Mouse (Mus musculus) heart, embryonic 15.5 days (tissue): ENCODE data around the gene Per1. TPM values are rescaled to one million over a fixed set of nuclear protein-coding genes. Genes with fewer than 3 reads are reported as not detected.
"Not testable (repeated sequence)": the region's sequence is repeated elsewhere in the genome, so short reads cannot be mapped to it uniquely, and the experiment has no call there.

Experiments used
- ATAC-seq: fragments of 200-750 bp; cut with Nextera tagmentation; replicated peaks from 2 replicates; pipeline ENCODE4 v1.8.0; 2017; ENCODE audit warnings: low read depth, moderate TSS enrichment; ENCODE audit not compliant: insufficient number of reproducible peaks, insufficient read depth, low FRiP score
- H3K27ac ChIP-seq: fragments of 300-500 bp; sonication (generic); 2 replicates; pipeline ENCODE4 v1.5.1; 2015; ENCODE audit warnings: mild to moderate bottlenecking, inconsistent platforms
- H3K27me3 ChIP-seq: fragments of 300-500 bp; sonication (generic); 2 replicates; pipeline ENCODE4 v1.6.1; 2015; ENCODE audit warnings: inconsistent platforms
- H3K36me3 ChIP-seq: fragments of 300-500 bp; sonication (generic); 2 replicates; pipeline ENCODE4 v1.6.1; 2015; ENCODE audit warnings: mild to moderate bottlenecking, inconsistent platforms
- H3K4me1 ChIP-seq: fragments of 300-500 bp; sonication (generic); replicated peaks from 2 replicates; pipeline ENCODE4 v1.6.1; 2015; ENCODE audit warnings: inconsistent platforms
- H3K4me2 ChIP-seq: fragments of 300-500 bp; sonication (generic); 2 replicates; pipeline ENCODE4 v1.6.1; 2015; ENCODE audit warnings: inconsistent platforms, mild to moderate bottlenecking, moderate library complexity
- H3K4me3 ChIP-seq: fragments of 300-500 bp; sonication (generic); 2 replicates; pipeline ENCODE4 v1.5.1; 2015; ENCODE audit warnings: mild to moderate bottlenecking, inconsistent platforms
- H3K9ac ChIP-seq: fragments of 300-500 bp; sonication (generic); 2 replicates; pipeline ENCODE4 v1.6.1; 2015; ENCODE audit warnings: mild to moderate bottlenecking, inconsistent platforms
- H3K9me3 ChIP-seq: fragments of 300-500 bp; sonication (generic); replicated peaks from 2 replicates; pipeline ENCODE4 v1.6.1; 2016; ENCODE audit warnings: inconsistent platforms
- WGBS: fragments of 180-500 bp; shearing (Covaris S2); methylation state at CpG from one replicate; pipeline ENCODE4 v1.1.7; 2015; ENCODE audit warnings: mixed read lengths; 5-methylcytosine and 5-hydroxymethylcytosine counted together
- polyA plus RNA-seq: library from polyadenylated mRNA; unstranded; fragments of >200 nt; fragmentation: Nextera tagmentation; extraction: Ambion mirVana; gene quantifications from 2 replicates; pipeline ENCODE4 v1.2.1, GENCODE M21; 2015

The Per1 gene
- polyA plus RNA-seq, 1 experiment from 2014 or later, result 16.1 TPM

- Histone ChIP-seq H3K4me1 (peaks cover 57% of the 10 kb centered on the region), H3K27ac (peak overlapping the region; percentile 92), H3K36me3 (peaks cover 23% of the 10 kb centered on the region), H3K9ac (peak overlapping the region; percentile 47; the same call in 1 of the 2 replicates)
- H3K4me3 ChIP-seq, H3K27me3 ChIP-seq, H3K9me3 ChIP-seq, ATAC-seq, H3K4me2 ChIP-seq: not testable (repeated sequence)
- 83% methylated on average over 7 of the region's 7 CpGs for WGBS
Observed at GRCm38 (mm10) chr11:69093856-69094255, 1.2 kb upstream of the Per1 start.

- under 1% methylated on average over 27 of the region's 27 CpGs for WGBS
- Histone ChIP-seq H3K27ac (peak overlapping the region; percentile 99), H3K4me1 (peaks cover 58% of the 10 kb centered on the region)
Observed at GRCm38 (mm10) chr11:69095511-69096231, 654 bp downstream of the Per1 start.

GRCm38 (mm10) chr11:69096360-69096986 is 1.5 kb downstream of the Per1 start:
- Histone ChIP-seq H3K9ac (peak overlapping the region; percentile 86), H3K36me3 (peaks cover 25% of the 10 kb centered on the region), H3K27me3 (no peaks in the 10 kb centered on the region), H3K9me3 (no peaks in the 10 kb centered on the region), H3K4me1 (peaks cover 62% of the 10 kb centered on the region), H3K27ac (peak overlapping the region; percentile 99), H3K4me3 (peak overlapping the region; percentile 73), H3K4me2 (peak overlapping the region; percentile 83)
- ATAC-seq, result no peak
- 9% methylated on average over 9 of the region's 9 CpGs for WGBS

More at GRCm38 (mm10) chr11:69095511-69096231, 654 bp downstream of the Per1 start:
- peak overlapping the region; percentile 73 for H3K4me3 ChIP-seq
- ATAC-seq, result no peak
- peak overlapping the region; percentile 86 for H3K9ac ChIP-seq
- peaks cover 19% of the 10 kb centered on the region for H3K36me3 ChIP-seq
- H3K9me3 ChIP-seq, result no peaks in the 10 kb centered on the region
- peak overlapping the region; percentile 83 for H3K4me2 ChIP-seq
- no peaks in the 10 kb centered on the region for H3K27me3 ChIP-seq

GRCm38 (mm10) chr11:69096987-69097900 is 2.2 kb downstream of the Per1 start:
- peaks cover 56% of the 10 kb centered on the region for H3K4me1 ChIP-seq
- no peaks in the 10 kb centered on the region for H3K9me3 ChIP-seq

GRCm38 (mm10) chr11:69098039-69098761 is 3.2 kb downstream of the Per1 start:
- ATAC-seq, result no peak
- H3K9me3 ChIP-seq, result no peaks in the 10 kb centered on the region
- H3K9ac ChIP-seq, result peak overlapping the region; percentile 57
- H3K4me2 ChIP-seq, result peak overlapping the region; percentile 83
- no peaks in the 10 kb centered on the region for H3K27me3 ChIP-seq
- peak overlapping the region; percentile 73 for H3K4me3 ChIP-seq
- 24% methylated on average over 8 of the region's 8 CpGs for WGBS
- H3K36me3 ChIP-seq, result peaks cover 29% of the 10 kb centered on the region
- peaks cover 50% of the 10 kb centered on the region for H3K4me1 ChIP-seq
- H3K27ac ChIP-seq, result peak overlapping the region; percentile 99

More at GRCm38 (mm10) chr11:69096987-69097900, 2.2 kb downstream of the Per1 start:
- WGBS, result 2% methylated on average over 29 of the region's 29 CpGs
- ATAC-seq, result peak; percentile 65
- H3K36me3 ChIP-seq, result peaks cover 25% of the 10 kb centered on the region
- H3K4me2 ChIP-seq, result peak overlapping the region; percentile 83
- peak overlapping the region; percentile 86 for H3K9ac ChIP-seq
- H3K27ac ChIP-seq, result peak overlapping the region; percentile 99
- no peaks in the 10 kb centered on the region for H3K27me3 ChIP-seq
- peak overlapping the region; percentile 73 for H3K4me3 ChIP-seq

- H3K4me3 ChIP-seq, result peak overlapping the region; percentile 73
- H3K27ac ChIP-seq, result peak overlapping the region; percentile 99
- H3K9me3 ChIP-seq, result no peaks in the 10 kb centered on the region
- H3K4me1 ChIP-seq, result peaks cover 48% of the 10 kb centered on the region
- ATAC-seq, result peak; percentile 2
- H3K9ac ChIP-seq, result peak overlapping the region; percentile 63
- H3K36me3 ChIP-seq, result peaks cover 34% of the 10 kb centered on the region
- H3K4me2 ChIP-seq, result peak overlapping the region; percentile 83
- H3K27me3 ChIP-seq, result no peaks in the 10 kb centered on the region
- WGBS, result 0% methylated on average over 19 of the region's 19 CpGs
Observed at GRCm38 (mm10) chr11:69098762-69099091, 3.7 kb downstream of the Per1 start.

GRCm38 (mm10) chr11:69099177-69099914 is 4.3 kb downstream of the Per1 start:
- H3K4me2 ChIP-seq, result peak overlapping the region; percentile 83
- H3K9me3 ChIP-seq, result no peaks in the 10 kb centered on the region
- H3K4me1 ChIP-seq, result peaks cover 42% of the 10 kb centered on the region
- H3K27ac ChIP-seq, result peak overlapping the region; percentile 99
- WGBS, result under 1% methylated on average over 22 of the region's 22 CpGs
- H3K36me3 ChIP-seq, result peaks cover 41% of the 10 kb centered on the region
- peak overlapping the region; percentile 63 for H3K9ac ChIP-seq
- H3K27me3 ChIP-seq, result no peaks in the 10 kb centered on the region
- peak overlapping the region; percentile 73 for H3K4me3 ChIP-seq
- no peak for ATAC-seq

GRCm38 (mm10) chr11:69099915-69100345 is 4.9 kb downstream of the Per1 start:
- Histone ChIP-seq H3K36me3 (peaks cover 46% of the 10 kb centered on the region), H3K9me3 (no peaks in the 10 kb centered on the region), H3K4me3 (peak overlapping the region; percentile 73), H3K27ac (peak overlapping the region; percentile 99), H3K4me1 (peaks cover 40% of the 10 kb centered on the region), H3K27me3 (no peaks in the 10 kb centered on the region), H3K4me2 (peak overlapping the region; percentile 83), H3K9ac (peak overlapping the region; percentile 63)
- peak; percentile 21 for ATAC-seq
- under 1% methylated on average over 23 of the region's 23 CpGs for WGBS

GRCm38 (mm10) chr11:69100639-69101360 is 5.8 kb downstream of the Per1 start:
- H3K9me3 ChIP-seq, result no peaks in the 10 kb centered on the region
- H3K36me3 ChIP-seq, result peaks cover 55% of the 10 kb centered on the region
- H3K27ac ChIP-seq, result peak overlapping the region; percentile 99
- H3K4me2 ChIP-seq, result peak overlapping the region; percentile 83
- H3K27me3 ChIP-seq, result no peaks in the 10 kb centered on the region
- peak overlapping the region; percentile 73 for H3K4me3 ChIP-seq
- H3K9ac ChIP-seq, result peak overlapping the region; percentile 63
- H3K4me1 ChIP-seq, result peaks cover 40% of the 10 kb centered on the region
- ATAC-seq, result no peak
- WGBS, result 85% methylated on average over 20 of the region's 20 CpGs
